Mouse (Mus musculus): ENCODE results near the gene Ston2.
"Not testable (repeated sequence)": the region's sequence is repeated elsewhere in the genome, so short reads cannot be mapped to it uniquely, and the experiment has no call there.

The Ston2 gene

GRCm38 (mm10) chr12:91789801-91790200, 1.6 kb upstream of the Ston2 start:
- peak; percentile 38 to 48 for DNase-seq

- not testable (repeated sequence) for DNase-seq
Observed at GRCm38 (mm10) chr12:91788446-91788845, 259 bp upstream of the Ston2 start.

DNA sequence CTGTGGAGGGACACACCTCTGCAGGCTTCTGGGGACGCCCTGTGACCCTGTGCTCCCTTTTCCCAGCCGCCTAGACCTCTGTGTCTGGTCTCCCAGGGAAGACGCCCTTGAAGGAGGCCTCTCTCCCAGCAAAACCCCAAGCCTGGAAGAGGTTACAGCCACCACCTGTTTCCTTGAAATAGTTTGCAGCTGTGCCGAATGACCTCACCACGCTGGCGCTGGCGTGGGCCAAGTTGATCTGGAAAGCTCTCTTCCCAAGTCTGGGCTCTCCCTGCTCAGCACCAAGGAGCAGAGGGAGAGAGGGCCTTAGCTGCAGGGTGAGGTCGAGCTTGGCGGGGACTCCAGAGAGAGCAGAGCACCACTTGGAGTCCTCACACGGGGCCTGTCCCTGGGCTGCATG, 1.8 kb downstream of the Ston2 start:
- no peak for DNase-seq

- no peak for DNase-seq
Observed at GRCm38 (mm10) chr12:91781432-91781831, 6.8 kb downstream of the Ston2 start.

GRCm38 (mm10) chr12:91780531-91780930, 7.7 kb downstream of the Ston2 start:
- no peak for DNase-seq

GRCm38 (mm10) chr12:91779004-91779365, 9.2 kb downstream of the Ston2 start:
- DNase-seq: peak; percentile 39 to 55

GRCm38 (mm10) chr12:91778211-91779003, 9.8 kb downstream of the Ston2 start:
- peak; percentile 11 to 26 for DNase-seq

DNA sequence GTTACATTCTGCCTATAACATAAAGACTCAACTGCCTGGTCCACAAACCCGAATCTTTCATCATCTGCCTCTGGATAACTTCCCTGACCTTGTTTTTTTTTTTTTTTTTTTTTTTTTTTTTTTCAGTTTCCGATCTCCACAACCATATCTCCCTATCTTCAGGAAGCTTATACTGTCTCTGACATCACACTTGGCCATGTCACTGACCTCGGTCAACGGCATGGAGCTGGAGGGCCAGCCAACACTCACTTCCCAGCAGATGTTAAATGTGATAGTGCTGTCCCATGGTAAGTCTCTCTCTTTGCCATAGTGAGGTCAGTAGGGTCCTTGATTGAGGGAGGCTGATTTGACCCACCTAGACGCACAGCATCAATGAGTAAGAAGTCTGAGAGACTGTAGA, 11.8 kb downstream of the Ston2 start:
- DNase-seq: no peak

- peak in 1 of 2 experiments; percentile 13 for DNase-seq
Observed at GRCm38 (mm10) chr12:91774811-91775284, 13.3 kb downstream of the Ston2 start.

- no peak for DNase-seq
Observed at GRCm38 (mm10) chr12:91768871-91769270, 19.3 kb downstream of the Ston2 start.

DNA sequence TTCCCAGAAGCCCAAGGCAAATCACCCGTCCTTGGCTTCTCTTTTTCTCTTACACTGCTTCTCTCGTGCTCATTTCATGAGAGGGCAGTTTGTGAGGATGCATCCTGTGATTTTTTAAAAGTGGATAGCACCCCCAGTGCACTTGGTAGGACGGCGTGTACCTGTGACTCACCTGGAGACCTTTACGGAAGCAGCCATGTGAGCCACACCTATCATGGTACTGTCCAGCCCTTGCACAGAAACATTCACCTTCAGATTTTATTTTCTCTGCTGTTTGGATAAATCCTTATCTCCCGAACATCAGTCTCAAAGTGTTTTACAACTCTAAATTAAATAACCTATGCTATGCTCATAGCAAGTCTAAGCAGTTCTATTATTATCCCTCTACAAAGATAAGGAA, 20.0 kb downstream of the Ston2 start:
- DNase-seq: no peak

- DNase-seq: peak; percentile 13 to 26
Observed at GRCm38 (mm10) chr12:91766338-91767107, 21.7 kb downstream of the Ston2 start.

- DNase-seq: no peak
Observed at GRCm38 (mm10) chr12:91765504-91765903, 22.7 kb downstream of the Ston2 start.

GRCm38 (mm10) chr12:91765054-91765453, 23.1 kb downstream of the Ston2 start:
- no peak for DNase-seq

DNA sequence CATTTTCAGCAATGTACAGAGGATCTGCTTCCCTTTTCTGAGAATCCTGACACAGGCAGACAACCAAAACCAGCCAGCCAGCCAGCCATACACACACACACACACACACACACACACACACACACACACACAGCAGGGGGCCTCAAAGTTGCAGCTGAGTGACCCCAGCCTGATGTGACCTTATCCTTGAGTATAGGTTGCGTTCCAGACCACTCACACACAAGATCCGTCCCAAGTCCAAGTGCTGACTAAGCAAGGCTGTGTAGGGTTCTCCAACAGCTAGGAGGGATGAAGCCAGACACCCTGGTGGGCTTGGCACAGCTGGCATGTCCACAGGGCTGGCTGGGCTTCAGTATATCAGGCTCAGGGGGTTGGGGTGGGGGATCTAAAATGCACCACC, 23.7 kb downstream of the Ston2 start:
- no peak for DNase-seq

GRCm38 (mm10) chr12:91759836-91760235, 28.4 kb downstream of the Ston2 start:
- no peak for DNase-seq

DNA sequence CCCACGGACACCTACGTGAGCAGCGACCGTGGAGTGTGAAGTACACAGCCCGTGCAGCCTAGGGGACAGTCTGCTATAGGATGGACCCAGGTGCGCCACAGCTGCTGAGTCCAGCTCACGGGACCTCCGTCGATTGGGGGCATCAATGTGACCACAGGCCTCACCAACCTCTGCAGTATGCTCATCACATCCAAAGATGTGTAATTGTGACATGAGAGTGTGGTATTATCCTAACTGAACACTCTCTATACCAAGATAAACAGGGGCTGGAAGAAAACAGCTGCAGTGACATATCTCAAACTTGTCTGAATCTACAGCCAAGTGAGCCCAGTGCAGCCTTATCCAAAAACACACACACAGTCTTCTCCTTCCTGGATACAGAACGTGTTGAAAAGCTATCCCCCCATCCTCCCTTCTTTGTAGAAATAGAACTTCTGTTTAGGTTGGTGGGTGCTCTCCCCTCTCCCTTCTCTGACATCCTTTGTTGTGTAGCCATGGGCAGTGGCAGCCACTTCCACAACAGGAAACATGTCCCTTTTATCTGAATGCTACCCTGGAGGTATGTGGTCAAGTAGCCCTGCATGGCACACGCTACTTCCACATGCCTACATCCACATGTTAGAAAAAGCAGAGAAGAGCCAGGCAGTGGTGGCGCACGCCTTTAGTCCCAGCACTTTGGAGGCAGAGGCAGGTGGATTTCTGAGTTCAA, 30.2 kb downstream of the Ston2 start:
- no peak for DNase-seq

GRCm38 (mm10) chr12:91756562-91757166, 31.5 kb downstream of the Ston2 start:
- DNase-seq: no peak

DNA sequence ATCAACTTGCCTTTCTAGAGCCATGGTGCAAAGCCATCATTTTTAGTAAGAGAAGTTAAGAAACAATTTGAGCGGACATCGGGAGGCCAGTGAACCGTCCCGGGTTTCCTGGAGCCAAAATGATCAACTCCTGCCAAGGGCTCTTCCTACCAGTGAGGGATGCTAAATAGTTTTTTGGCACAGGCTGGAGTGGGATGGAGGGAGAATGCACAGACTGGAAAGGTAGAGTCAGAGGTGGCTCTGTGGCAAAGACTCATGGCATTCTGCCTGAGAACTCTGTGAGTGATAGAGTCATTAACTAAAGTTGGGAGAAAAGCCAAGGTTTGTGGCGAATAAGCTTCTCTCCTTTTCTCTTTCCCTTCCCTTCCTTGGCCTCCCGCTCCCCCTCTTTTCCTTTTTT, 33.6 kb downstream of the Ston2 start:
- no peak for DNase-seq

GRCm38 (mm10) chr12:91752711-91753110, 35.5 kb downstream of the Ston2 start:
- DNase-seq: no peak

DNA sequence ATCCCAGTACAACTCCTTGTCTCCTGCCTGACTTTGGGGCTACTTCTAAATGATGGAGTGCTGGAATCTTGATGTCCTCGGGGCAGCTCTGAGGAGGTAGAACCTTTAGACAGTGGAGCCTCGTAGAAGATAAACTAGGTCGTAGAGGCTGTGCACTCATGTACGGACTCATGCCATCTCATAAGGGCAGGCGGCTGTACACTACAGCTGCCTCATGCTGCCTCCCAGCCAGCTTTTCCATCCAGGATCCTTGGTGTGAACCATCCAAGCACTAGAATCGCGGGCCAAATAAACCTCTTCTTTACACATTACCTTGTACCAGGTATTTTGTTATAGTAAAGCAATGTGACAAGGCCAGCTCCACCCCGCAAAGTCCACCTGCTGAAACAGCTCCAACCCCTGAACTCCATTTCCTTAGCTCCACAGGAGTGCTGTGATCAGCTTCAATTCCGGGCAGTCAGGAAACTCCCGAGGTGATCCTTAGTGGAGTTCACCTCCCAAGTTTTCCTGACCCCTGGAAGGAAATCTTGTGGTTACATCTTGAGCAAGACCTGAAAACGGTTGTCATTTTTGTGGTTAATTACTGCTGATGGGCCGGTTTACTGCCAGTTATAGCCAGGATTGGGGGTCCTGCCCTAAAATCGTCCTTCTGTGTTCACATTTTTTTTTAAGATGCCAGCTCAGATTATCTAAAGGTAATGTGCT, 36.1 kb downstream of the Ston2 start:
- no peak for DNase-seq

- no peak for DNase-seq
Observed at GRCm38 (mm10) chr12:91749543-91750184, 38.5 kb downstream of the Ston2 start.
